Mouse (Mus musculus) adipocyte (in vitro differentiated cells): Measurements from ENCODE around the gene Myl6.
"Not testable (repeated sequence)": the region's sequence is repeated elsewhere in the genome, so short reads cannot be mapped to it uniquely, and the experiment has no call there.

Experiments
- DNase-seq: peaks from one replicate; pipeline ENCODE4 v3.0.0-alpha.2; 2016; ENCODE audit warnings: low spot score

Gene Myl6

GRCm38 (mm10) chr10:128509831-128510230 is 15.9 kb upstream of the Myl6 start:
- peak; percentile 48 for DNase-seq

- no peak for DNase-seq
Measured at GRCm38 (mm10) chr10:128509203-128509602, 15.3 kb upstream of the Myl6 start.

- peak; percentile 83 for DNase-seq
Measured at GRCm38 (mm10) chr10:128508260-128508659, 14.3 kb upstream of the Myl6 start.

- DNase-seq, result no peak
Measured at GRCm38 (mm10) chr10:128505974-128506373, 12.0 kb upstream of the Myl6 start.

GRCm38 (mm10) chr10:128505371-128505667 is 11.4 kb upstream of the Myl6 start:
- DNase-seq, result not testable (repeated sequence)

GRCm38 (mm10) chr10:128504641-128505370 is 10.9 kb upstream of the Myl6 start:
- DNase-seq, result peak; percentile 65

- DNase-seq, result peak; percentile 59
Measured at GRCm38 (mm10) chr10:128504012-128504411, 10.1 kb upstream of the Myl6 start.

- no peak for DNase-seq
Measured at GRCm38 (mm10) chr10:128503532-128503931, 9.6 kb upstream of the Myl6 start.

GRCm38 (mm10) chr10:128502341-128502740 is 8.4 kb upstream of the Myl6 start:
- DNase-seq, result peak; percentile 67

- peak; percentile 80 for DNase-seq
Measured at GRCm38 (mm10) chr10:128499116-128499671, 5.2 kb upstream of the Myl6 start.

GRCm38 (mm10) chr10:128498590-128498989 is 4.6 kb upstream of the Myl6 start, which contains the start of gene Myl6b:
TSS of gene Myl6b (minus strand) at chr10:128498685.
- DNase-seq, result peak; percentile 97

- no peak for DNase-seq
Measured at GRCm38 (mm10) chr10:128497134-128497737, 3.3 kb upstream of the Myl6 start.

- DNase-seq, result no peak
Measured at GRCm38 (mm10) chr10:128496509-128497077, 2.6 kb upstream of the Myl6 start.

GRCm38 (mm10) chr10:128495903-128496302 is 2.0 kb upstream of the Myl6 start:
- no peak for DNase-seq

GRCm38 (mm10) chr10:128495270-128495669 is 1.3 kb upstream of the Myl6 start:
- peak; percentile 49 for DNase-seq

- no peak for DNase-seq
Measured at GRCm38 (mm10) chr10:128494667-128495245, 811 bp upstream of the Myl6 start.

GRCm38 (mm10) chr10:128493319-128493694 is 638 bp downstream of the Myl6 start:
- no peak for DNase-seq

GRCm38 (mm10) chr10:128492633-128493311 is 1.2 kb downstream of the Myl6 start:
- DNase-seq, result peak; percentile 64

GRCm38 (mm10) chr10:128492051-128492450 is 1.9 kb downstream of the Myl6 start:
- DNase-seq, result not testable (repeated sequence)

- DNase-seq, result no peak
Measured at GRCm38 (mm10) chr10:128491495-128491894, 2.5 kb downstream of the Myl6 start.

- DNase-seq, result no peak
Measured at GRCm38 (mm10) chr10:128490912-128491311, 3.0 kb downstream of the Myl6 start.

- peak; percentile 69 for DNase-seq
Measured at GRCm38 (mm10) chr10:128490232-128490631, 3.7 kb downstream of the Myl6 start.
